Mouse (Mus musculus): ENCODE measurements at regions not wholly inside any gene's neighbourhood (a gene's known extent, or its start where the extent isn't known, plus 50 kb on each side); places are given as distances from the start of the nearest gene placed in this dataset.

GRCm38 (mm10) chr6:143536525-143537293 is 369.7 kb downstream of the Etnk1 start:
- TF ChIP-seq POLR2A (IDR thresholded peaks at IDR 0.05; ENCODE audit: extremely low read depth, insufficient read depth, low read length) (no peak), CTCF (IDR thresholded peaks at IDR 0.05; ENCODE audit: extremely low read depth, insufficient read depth, low read length) (no peak)

Measured in cortical plate, adult 2 months (tissue).